In genomic region chr9:90700236-90701179, GRCm38 (mm10) we compare ENCODE assay signal across 10 mouse cellular contexts.
DNase-seq lines count a peak whose midpoint lies in the region; ATAC-seq lines count a peak whose summit lies in the region.
"Had no signal": no experiment of that assay in that cellular context is flagged by ENCODE, and none has a peak within 500 bp of the region (broad histone marks: within the 10 kb centered on the region; RNA-seq: fewer than 3 reads in every experiment).

No protein-coding gene starts in this region.

- H3K27ac ChIP-seq in hindbrain, embryonic 15.5 days (replicated peaks): peak overlapping the region; percentile 43
- H3K27ac ChIP-seq: liver, embryonic 14.5 days had no signal

- peaks cover 10% of the 10 kb centered on the region; the same call in 1 of the 2 replicates for H3K27me3 ChIP-seq in hindbrain, embryonic 15.5 days

- no peak overlapping the region for H3K4me3 ChIP-seq in hindbrain, embryonic 15.5 days
- H3K4me3 ChIP-seq: erythroblast, embryonic 14.5 days had no signal

- H3K9ac ChIP-seq in hindbrain, embryonic 15.5 days: no peak overlapping the region
- H3K9ac ChIP-seq: liver, embryonic 14.5 days had no signal

- no peaks in the 10 kb centered on the region for H3K36me3 ChIP-seq in hindbrain, embryonic 15.5 days

- ATAC-seq in frontal cortex, adult (ENCODE audit: low TSS enrichment): peak; percentile 98
- ATAC-seq in hindbrain, embryonic 15.5 days (ENCODE audit: low FRiP score, low read depth): peak; percentile 75

- DNase-seq in frontal cortex, postnatal 14 days (ENCODE audit: low spot score in 2 of 2): no peak
- DNase-seq in right cerebral cortex, postnatal 10 days (ENCODE audit: low spot score in 2 of 2): peak; percentile 31 to 34
- no peak for DNase-seq in right cerebral cortex, postnatal 4 days
- no peak for DNase-seq in B cell, adult 2 months
- no peak for DNase-seq in T-cell, adult 2 months (ENCODE audit: low spot score)
- DNase-seq in kidney, adult 8-10 months: no peak

- WGBS in hindbrain, embryonic 15.5 days: 16% methylated on average over 7 of the region's 7 CpGs

- peaks cover 8% of the 10 kb centered on the region; the same call in 1 of the 2 replicates for H3K4me1 ChIP-seq in hindbrain, embryonic 15.5 days (replicated peaks)

- H3K4me2 ChIP-seq in hindbrain, embryonic 15.5 days: no peak overlapping the region; the same call in 1 of the 2 replicates

- no peaks in the 10 kb centered on the region for H3K9me3 ChIP-seq in hindbrain, embryonic 15.5 days

Comparison
In these comparisons a context has a peak if more than half of its experiments do, and no peak if none do; other contexts are left out.
1. DNase-seq: peak in right cerebral cortex, postnatal 10 days (2 of 2); none in frontal cortex, postnatal 14 days (0 of 2), right cerebral cortex, postnatal 4 days (single experiment), B cell, adult 2 months (0 of 2), T-cell, adult 2 months (single experiment) and kidney, adult 8-10 months (0 of 2).